21 mouse cellular contexts compared by ENCODE assay signal in genomic region chr15:87609236-87609635, GRCm38 (mm10).
"Had no signal": no experiment of that assay in that cellular context is flagged by ENCODE, and none has a peak within 500 bp of the region (broad histone marks: within the 10 kb centered on the region; RNA-seq: fewer than 3 reads in every experiment).

No protein-coding gene starts in this region.

- H3K27ac ChIP-seq: kidney, embryonic 15.5 days; limb, embryonic 12.5 days; limb, embryonic 15.5 days; liver, embryonic 15.5 days; lung, embryonic 15.5 days; midbrain, embryonic 12.5 days; stomach, embryonic 15.5 days had no signal

- H3K4me3 ChIP-seq: kidney, embryonic 15.5 days; limb, embryonic 12.5 days; limb, embryonic 15.5 days; liver, embryonic 15.5 days; lung, embryonic 15.5 days; midbrain, embryonic 12.5 days; myocyte; neural tube, embryonic 13.5 days; stomach, embryonic 15.5 days had no signal

- ATAC-seq: midbrain, embryonic 16.5 days had no signal

- H3K27me3 ChIP-seq: kidney, embryonic 15.5 days; limb, embryonic 12.5 days; liver, embryonic 15.5 days; lung, embryonic 15.5 days; midbrain, embryonic 12.5 days; neural tube, embryonic 13.5 days; stomach, embryonic 15.5 days had no signal

- H3K4me2 ChIP-seq: kidney, embryonic 15.5 days; limb, embryonic 12.5 days; limb, embryonic 15.5 days; liver, embryonic 11.5 days; liver, embryonic 15.5 days; lung, embryonic 15.5 days; midbrain, embryonic 12.5 days; neural tube, embryonic 13.5 days; stomach, embryonic 15.5 days had no signal

- H3K9ac ChIP-seq: kidney, embryonic 15.5 days; limb, embryonic 12.5 days; limb, embryonic 15.5 days; liver, embryonic 15.5 days; lung, embryonic 15.5 days; midbrain, embryonic 12.5 days; neural tube, embryonic 13.5 days; stomach, embryonic 15.5 days had no signal

- H3K4me1 ChIP-seq: kidney, embryonic 15.5 days; limb, embryonic 12.5 days; limb, embryonic 15.5 days; liver, embryonic 15.5 days; lung, embryonic 15.5 days; stomach, embryonic 15.5 days had no signal

- DNase-seq: kidney, postnatal 10 days; kidney, postnatal 36 days; left cerebral cortex, postnatal 4 days; lung, adult 18-20 months; lung, postnatal 10 days; lung, postnatal 4 days; retina, postnatal 1 day; right cerebral cortex, postnatal 25 days; spleen, adult 18-20 months; thymus, postnatal 25 days had no signal

- H3K9me3 ChIP-seq: kidney, embryonic 15.5 days; limb, embryonic 12.5 days; limb, embryonic 15.5 days; liver, embryonic 15.5 days; lung, embryonic 15.5 days; midbrain, embryonic 12.5 days; neural tube, embryonic 13.5 days; stomach, embryonic 15.5 days had no signal

- H3K36me3 ChIP-seq: kidney, embryonic 15.5 days; limb, embryonic 12.5 days; limb, embryonic 15.5 days; liver, embryonic 15.5 days; lung, embryonic 15.5 days; midbrain, embryonic 12.5 days; neural tube, embryonic 13.5 days; stomach, embryonic 15.5 days had no signal
